Mouse (Mus musculus): ENCODE results near the gene Ndufv3. TPM values are rescaled to one million over a fixed set of nuclear protein-coding genes. Genes with fewer than 3 reads are reported as not detected.
"Not testable (repeated sequence)": the region's sequence is repeated elsewhere in the genome, so short reads cannot be mapped to it uniquely, and the experiment has no call there.

The Ndufv3 gene
- polyA plus RNA-seq, 1 experiment from 2014 or later, result 210 TPM

DNA sequence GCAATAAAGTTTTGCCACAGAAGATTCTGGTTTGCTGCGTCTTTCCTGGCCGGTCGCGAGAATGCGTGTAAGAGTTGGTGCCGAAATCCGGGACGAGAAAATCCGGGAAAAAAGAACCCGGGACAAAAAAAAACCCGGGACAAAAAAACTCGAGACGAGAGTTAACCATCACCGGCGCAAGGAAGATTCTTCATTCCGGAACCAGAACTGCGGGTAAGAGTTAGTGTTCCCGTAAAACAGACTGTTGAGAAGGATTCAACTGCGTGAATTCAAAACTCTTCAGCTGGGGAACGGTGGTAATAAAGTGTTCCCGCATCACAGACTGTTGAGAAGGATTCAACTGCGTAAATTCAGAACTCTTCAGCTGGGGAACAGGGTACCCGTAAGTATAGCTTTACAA lies 32.7 kb downstream of the Ndufv3 start:
- H3K4me2 ChIP-seq (ENCODE audit: low read depth, severe bottlenecking); H3K36me3 ChIP-seq (ENCODE audit: control insufficient read depth, insufficient read depth, low read length); ATAC-seq (ENCODE audit: insufficient number of reproducible peaks, low FRiP score, low TSS enrichment, low read depth); DNase-seq (ENCODE audit: low spot score); H3K27me3 ChIP-seq (ENCODE audit: control insufficient read depth, insufficient read depth, low read length); H3K4me3 ChIP-seq (ENCODE audit: low read depth, low read length); H3K27ac ChIP-seq (replicated peaks; ENCODE audit: low read depth, low read length); H3K9ac ChIP-seq (ENCODE audit: low read length); H3K4me1 ChIP-seq (ENCODE audit: control insufficient read depth, insufficient read depth, low read length); H3K9me3 ChIP-seq (ENCODE audit: control insufficient read depth, low read length): not testable (repeated sequence)
- WGBS, result 93% methylated on average over 23 of the region's 23 CpGs

GRCm38 (mm10) chr17:31556253-31556652 lies 36.3 kb downstream of the Ndufv3 start:
- DNase-seq (ENCODE audit: low spot score) (no peak), ATAC-seq (ENCODE audit: insufficient number of reproducible peaks, low FRiP score, low TSS enrichment, low read depth) (no peak)
- H3K4me2 ChIP-seq (ENCODE audit: low read depth, severe bottlenecking), result no peak overlapping the region
- no peaks in the 10 kb centered on the region for H3K27me3 ChIP-seq (ENCODE audit: control insufficient read depth, insufficient read depth, low read length)
- peaks cover 16% of the 10 kb centered on the region for H3K4me1 ChIP-seq (ENCODE audit: control insufficient read depth, insufficient read depth, low read length)
- WGBS, result 88% methylated on average over 4 of the region's 4 CpGs
- H3K27ac ChIP-seq (replicated peaks; ENCODE audit: low read depth, low read length), result no peak overlapping the region
- H3K4me3 ChIP-seq (ENCODE audit: low read depth, low read length), result no peak overlapping the region
- H3K9me3 ChIP-seq (ENCODE audit: control insufficient read depth, low read length), result no peaks in the 10 kb centered on the region
- no peaks in the 10 kb centered on the region for H3K36me3 ChIP-seq (ENCODE audit: control insufficient read depth, insufficient read depth, low read length)
- H3K9ac ChIP-seq (ENCODE audit: low read length), result no peak overlapping the region

- Histone ChIP-seq H3K36me3 (ENCODE audit: control insufficient read depth, insufficient read depth, low read length) (no peaks in the 10 kb centered on the region), H3K4me2 (ENCODE audit: low read depth, severe bottlenecking) (no peak overlapping the region), H3K27ac (replicated peaks; ENCODE audit: low read depth, low read length) (peak overlapping the region; percentile 74), H3K4me1 (ENCODE audit: control insufficient read depth, insufficient read depth, low read length) (peaks cover 16% of the 10 kb centered on the region), H3K9ac (ENCODE audit: low read length) (no peak overlapping the region), H3K4me3 (ENCODE audit: low read depth, low read length) (no peak overlapping the region), H3K9me3 (ENCODE audit: control insufficient read depth, low read length) (no peaks in the 10 kb centered on the region), H3K27me3 (ENCODE audit: control insufficient read depth, insufficient read depth, low read length) (no peaks in the 10 kb centered on the region)
- DNase-seq (ENCODE audit: low spot score), result peak; percentile 84
- peak; percentile 75 for ATAC-seq (ENCODE audit: insufficient number of reproducible peaks, low FRiP score, low TSS enrichment, low read depth)
- WGBS, result 40% methylated on average over 11 of the region's 11 CpGs
Observed at GRCm38 (mm10) chr17:31557124-31557880, 37.4 kb downstream of the Ndufv3 start.

GRCm38 (mm10) chr17:31557947-31558542 lies 38.1 kb downstream of the Ndufv3 start:
- Histone ChIP-seq H3K4me1 (ENCODE audit: control insufficient read depth, insufficient read depth, low read length) (peaks cover 16% of the 10 kb centered on the region), H3K27me3 (ENCODE audit: control insufficient read depth, insufficient read depth, low read length) (no peaks in the 10 kb centered on the region), H3K4me3 (ENCODE audit: low read depth, low read length) (no peak overlapping the region), H3K36me3 (ENCODE audit: control insufficient read depth, insufficient read depth, low read length) (no peaks in the 10 kb centered on the region), H3K9ac (ENCODE audit: low read length) (no peak overlapping the region; the same call in none of the 2 replicates), H3K4me2 (ENCODE audit: low read depth, severe bottlenecking) (no peak overlapping the region), H3K9me3 (ENCODE audit: control insufficient read depth, low read length) (no peaks in the 10 kb centered on the region), H3K27ac (replicated peaks; ENCODE audit: low read depth, low read length) (peak overlapping the region; percentile 74)
- DNase-seq (ENCODE audit: low spot score), result peak; percentile 50
- peak; percentile 66 for ATAC-seq (ENCODE audit: insufficient number of reproducible peaks, low FRiP score, low TSS enrichment, low read depth)
- 65% methylated on average over 10 of the region's 10 CpGs for WGBS

GRCm38 (mm10) chr17:31559021-31559789 lies 39.3 kb downstream of the Ndufv3 start:
- ATAC-seq (ENCODE audit: insufficient number of reproducible peaks, low FRiP score, low TSS enrichment, low read depth), result no peak
- H3K27me3 ChIP-seq (ENCODE audit: control insufficient read depth, insufficient read depth, low read length), result no peaks in the 10 kb centered on the region
- no peak overlapping the region for H3K27ac ChIP-seq (replicated peaks; ENCODE audit: low read depth, low read length)
- DNase-seq (ENCODE audit: low spot score), result no peak
- 86% methylated on average over 11 of the region's 11 CpGs for WGBS
- H3K9me3 ChIP-seq (ENCODE audit: control insufficient read depth, low read length), result no peaks in the 10 kb centered on the region
- H3K4me3 ChIP-seq (ENCODE audit: low read depth, low read length), result no peak overlapping the region
- no peak overlapping the region for H3K4me2 ChIP-seq (ENCODE audit: low read depth, severe bottlenecking)
- H3K4me1 ChIP-seq (ENCODE audit: control insufficient read depth, insufficient read depth, low read length), result peaks cover 21% of the 10 kb centered on the region
- no peak overlapping the region for H3K9ac ChIP-seq (ENCODE audit: low read length)
- no peaks in the 10 kb centered on the region for H3K36me3 ChIP-seq (ENCODE audit: control insufficient read depth, insufficient read depth, low read length)

- Histone ChIP-seq H3K4me3 (ENCODE audit: low read depth, low read length) (peak overlapping the region; percentile 31), H3K4me1 (ENCODE audit: control insufficient read depth, insufficient read depth, low read length) (peaks cover 9% of the 10 kb centered on the region), H3K9ac (ENCODE audit: low read length) (peak overlapping the region; percentile 62), H3K9me3 (ENCODE audit: control insufficient read depth, low read length) (no peaks in the 10 kb centered on the region), H3K27ac (replicated peaks; ENCODE audit: low read depth, low read length) (peak overlapping the region; percentile 76), H3K36me3 (ENCODE audit: control insufficient read depth, insufficient read depth, low read length) (no peaks in the 10 kb centered on the region), H3K27me3 (ENCODE audit: control insufficient read depth, insufficient read depth, low read length) (no peaks in the 10 kb centered on the region), H3K4me2 (ENCODE audit: low read depth, severe bottlenecking) (peak overlapping the region; percentile 54)
- peak; percentile 59 for DNase-seq (ENCODE audit: low spot score)
- WGBS, result 24% methylated on average over 12 of the region's 12 CpGs
- ATAC-seq (ENCODE audit: insufficient number of reproducible peaks, low FRiP score, low TSS enrichment, low read depth), result peak; percentile 5; the same call in 1 of the 2 replicates
Observed at GRCm38 (mm10) chr17:31563632-31564014, 43.7 kb downstream of the Ndufv3 start.

DNA sequence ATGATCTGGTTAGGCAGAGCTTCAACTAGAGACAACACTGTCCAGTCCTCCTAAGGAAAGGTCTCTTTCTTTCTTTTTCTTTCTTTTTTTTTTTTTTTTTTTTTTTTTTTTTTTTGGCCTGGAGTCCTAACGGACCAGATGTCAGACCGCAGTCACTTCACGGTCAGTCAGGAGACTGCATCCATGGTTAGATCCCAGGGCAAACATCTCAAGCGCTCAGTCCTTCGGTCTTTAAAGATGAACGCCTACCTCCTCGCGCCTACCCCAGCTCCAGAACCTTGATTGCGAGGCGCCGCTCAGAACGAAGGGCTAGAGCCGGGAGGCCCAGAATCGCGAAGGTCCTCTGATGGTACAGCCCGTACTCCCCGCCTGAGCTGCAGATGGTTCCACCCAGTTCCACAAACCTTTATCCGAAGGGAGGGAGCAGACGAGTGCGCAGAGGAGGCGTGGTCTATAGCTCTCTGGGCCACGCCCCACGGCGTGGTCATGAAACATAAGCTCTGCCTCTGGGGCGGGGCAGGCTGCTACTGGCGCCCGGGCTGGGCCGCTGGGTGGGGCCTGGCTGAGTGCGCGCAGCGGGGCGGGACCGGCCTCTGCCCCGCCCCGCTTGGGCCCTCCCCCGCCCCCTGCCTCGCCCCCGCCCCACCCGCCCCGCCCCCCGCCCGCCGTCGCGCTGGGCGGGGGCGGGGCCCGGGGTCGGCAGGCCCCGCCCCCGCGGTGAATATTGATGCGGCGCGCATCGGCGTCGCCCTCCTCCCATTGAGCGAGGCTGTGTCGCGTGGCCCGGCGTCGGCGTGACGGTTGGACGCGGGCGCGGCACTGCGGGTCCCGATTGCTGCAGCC lies 44.3 kb downstream of the Ndufv3 start, which contains the start of gene Pknox1:
TSS of gene Pknox1 (plus strand) at position 720 of the 843 bp plus-strand sequence.
- Histone ChIP-seq H3K4me1 (ENCODE audit: control insufficient read depth, insufficient read depth, low read length) (peaks cover 9% of the 10 kb centered on the region; the same call in 1 of the 2 replicates), H3K27ac (replicated peaks; ENCODE audit: low read depth, low read length) (peak within 1 kb of the TSS; percentile 97), H3K4me2 (ENCODE audit: low read depth, severe bottlenecking) (peak within 1 kb of the TSS; percentile 62), H3K36me3 (ENCODE audit: control insufficient read depth, insufficient read depth, low read length) (no peaks in the 10 kb centered on the region), H3K27me3 (ENCODE audit: control insufficient read depth, insufficient read depth, low read length) (no peaks in the 10 kb centered on the region), H3K9ac (ENCODE audit: low read length) (peak within 1 kb of the TSS; percentile 88), H3K9me3 (ENCODE audit: control insufficient read depth, low read length) (no peaks in the 10 kb centered on the region), H3K4me3 (ENCODE audit: low read depth, low read length) (peak within 1 kb of the TSS; percentile 82)
- DNase-seq (ENCODE audit: low spot score), result peak; percentile 98
- peak; percentile 94 for ATAC-seq (ENCODE audit: insufficient number of reproducible peaks, low FRiP score, low TSS enrichment, low read depth)
- WGBS, result under 1% methylated on average over 32 of the region's 72 CpGs

GRCm38 (mm10) chr17:31564858-31565140 lies 44.9 kb downstream of the Ndufv3 start:
- no peak for DNase-seq (ENCODE audit: low spot score)
- Histone ChIP-seq H3K4me2 (ENCODE audit: low read depth, severe bottlenecking) (peak overlapping the region; percentile 62), H3K9ac (ENCODE audit: low read length) (peak overlapping the region; percentile 88), H3K27ac (replicated peaks; ENCODE audit: low read depth, low read length) (peak overlapping the region; percentile 97), H3K4me3 (ENCODE audit: low read depth, low read length) (peak overlapping the region; percentile 82), H3K36me3 (ENCODE audit: control insufficient read depth, insufficient read depth, low read length) (no peaks in the 10 kb centered on the region), H3K4me1 (ENCODE audit: control insufficient read depth, insufficient read depth, low read length) (peaks cover 9% of the 10 kb centered on the region; the same call in 1 of the 2 replicates), H3K9me3 (ENCODE audit: control insufficient read depth, low read length) (no peaks in the 10 kb centered on the region), H3K27me3 (ENCODE audit: control insufficient read depth, insufficient read depth, low read length) (no peaks in the 10 kb centered on the region)
- 0% methylated on average over 5 of the region's 44 CpGs for WGBS
- no peak for ATAC-seq (ENCODE audit: insufficient number of reproducible peaks, low FRiP score, low TSS enrichment, low read depth)
